Mouse (Mus musculus) forebrain, embryonic 14.5 days (tissue): ENCODE measurements around the gene Nmt1. TPM values are rescaled to one million over a fixed set of nuclear protein-coding genes. Genes with fewer than 3 reads are reported as not detected.

Experiments
- ATAC-seq: fragments of 200-750 bp; cut with Nextera tagmentation; 2 replicates; pipeline ENCODE4 v1.8.0; 2017; ENCODE audit warnings: mild to moderate bottlenecking, moderate library complexity
- DNase-seq: peaks from one replicate; pipeline ENCODE4 v3.0.0-alpha.2; 2015; ENCODE audit warnings: low spot score
- H3K27ac ChIP-seq: fragments of 300-500 bp; sonication (generic); 2 replicates; pipeline ENCODE4 v1.5.1; 2014; ENCODE audit warnings: low read depth, mild to moderate bottlenecking, control low read depth, low read length, moderate library complexity
- H3K27me3 ChIP-seq: fragments of 300-500 bp; sonication (generic); replicated peaks from 2 replicates; pipeline ENCODE4 v1.6.1; 2014; ENCODE audit warnings: low read length, control low read depth, mixed read lengths; ENCODE audit not compliant: control insufficient read depth, insufficient read depth
- H3K36me3 ChIP-seq: fragments of 300-500 bp; sonication (generic); 2 replicates; pipeline ENCODE4 v1.6.1; 2014; ENCODE audit warnings: low read length, control low read depth; ENCODE audit not compliant: control insufficient read depth, insufficient read depth
- H3K4me1 ChIP-seq: fragments of 300-500 bp; sonication (generic); 2 replicates; pipeline ENCODE4 v1.6.1; 2014; ENCODE audit warnings: antibody characterized with exemption, low read length, control low read depth; ENCODE audit not compliant: control insufficient read depth, insufficient read depth
- H3K4me2 ChIP-seq: fragments of 300-500 bp; sonication (generic); 2 replicates; pipeline ENCODE4 v1.6.1; 2014; ENCODE audit warnings: mild to moderate bottlenecking, control low read depth, low read length
- H3K4me3 ChIP-seq: fragments of 300-500 bp; sonication (generic); 2 replicates; pipeline ENCODE4 v1.5.1; 2014; ENCODE audit warnings: low read depth, low read length, control low read depth
- H3K9ac ChIP-seq: fragments of 300-500 bp; sonication (generic); 2 replicates; pipeline ENCODE4 v1.6.1; 2014; ENCODE audit warnings: mild to moderate bottlenecking, low read length, control low read depth, moderate library complexity
- H3K9me3 ChIP-seq: fragments of 300-500 bp; sonication (generic); replicated peaks from 2 replicates; pipeline ENCODE4 v1.6.1; 2016; ENCODE audit warnings: low read length, control low read depth, mixed read lengths; ENCODE audit not compliant: control insufficient read depth
- WGBS: fragments of 180-500 bp; shearing (Covaris S2); extraction: QIAGEN DNeasy Blood & Tissue Kit; methylation state at CpG from one replicate; pipeline ENCODE4 v1.1.7; 2014; 5-methylcytosine and 5-hydroxymethylcytosine counted together
- polyA plus RNA-seq: library from polyadenylated mRNA; unstranded; fragments of >200 nt; fragmentation: Nextera tagmentation; extraction: Ambion mirVana; gene quantifications from 2 replicates; pipeline ENCODE4 v1.2.1, GENCODE M21; 2014

The Nmt1 gene
- polyA plus RNA-seq, 1 experiment from 2014 or later = 43.8 TPM

DNA sequence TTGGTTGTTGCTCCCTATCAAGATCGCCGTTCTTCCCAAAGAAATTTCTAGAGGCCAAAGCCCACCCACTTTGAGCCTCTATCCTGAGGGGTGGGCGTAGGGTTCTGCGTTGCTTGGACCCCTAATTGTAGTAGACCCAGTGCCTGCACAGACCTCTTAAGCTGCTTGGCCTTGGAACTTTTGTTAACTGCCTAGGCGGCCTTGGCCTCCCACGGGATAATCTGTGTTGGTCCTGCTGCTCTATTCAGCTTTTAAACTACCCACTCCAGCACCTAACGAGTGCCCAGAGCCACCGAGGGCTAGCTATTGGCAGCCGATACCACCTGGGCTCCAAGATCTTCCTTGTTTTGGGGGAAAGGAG is 84.5 kb downstream of the Nmt1 start:
- WGBS = 7% methylated on average over 9 of the region's 9 CpGs
- Histone ChIP-seq H3K27ac (no peak overlapping the region), H3K4me2 (peak overlapping the region; percentile 48), H3K27me3 (peaks cover 22% of the 10 kb centered on the region), H3K4me3 (peak overlapping the region; percentile 17), H3K36me3 (no peaks in the 10 kb centered on the region), H3K4me1 (peaks cover 16% of the 10 kb centered on the region), H3K9me3 (no peaks in the 10 kb centered on the region), H3K9ac (peak overlapping the region; percentile 18; the same call in 1 of the 2 replicates)
- DNase-seq (no peak), ATAC-seq (no peak)

DNA sequence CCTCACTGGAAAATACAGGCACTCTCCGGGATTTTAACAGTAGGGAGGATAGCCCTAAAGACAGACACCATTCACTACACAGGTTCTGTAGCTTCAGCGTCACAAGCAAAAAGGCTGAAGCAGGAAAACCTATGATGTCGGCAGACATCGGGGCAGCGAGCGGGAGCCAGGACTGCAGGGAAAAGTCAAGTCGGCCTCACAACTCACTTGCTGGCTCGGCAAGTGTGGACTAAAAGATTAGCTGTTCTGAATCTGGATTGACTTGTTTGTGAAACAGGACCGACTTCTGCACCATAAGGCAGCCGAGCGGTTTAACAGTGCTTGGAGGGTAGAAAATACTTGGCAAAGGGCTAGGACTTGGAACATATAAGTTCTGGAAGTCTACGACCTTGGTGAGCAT is 85.0 kb downstream of the Nmt1 start:
- no peak for ATAC-seq
- no peaks in the 10 kb centered on the region for H3K36me3 ChIP-seq
- 28% methylated on average over 12 of the region's 12 CpGs for WGBS
- peaks cover 22% of the 10 kb centered on the region for H3K27me3 ChIP-seq
- H3K27ac ChIP-seq = no peak overlapping the region
- no peak overlapping the region for H3K4me3 ChIP-seq
- H3K9ac ChIP-seq = no peak overlapping the region
- H3K9me3 ChIP-seq = no peaks in the 10 kb centered on the region
- DNase-seq = no peak
- 0 out of 2 replicates have a peak overlapping the region, but pooled peaks have one; percentile 48 for H3K4me2 ChIP-seq
- H3K4me1 ChIP-seq = peaks cover 19% of the 10 kb centered on the region

DNA sequence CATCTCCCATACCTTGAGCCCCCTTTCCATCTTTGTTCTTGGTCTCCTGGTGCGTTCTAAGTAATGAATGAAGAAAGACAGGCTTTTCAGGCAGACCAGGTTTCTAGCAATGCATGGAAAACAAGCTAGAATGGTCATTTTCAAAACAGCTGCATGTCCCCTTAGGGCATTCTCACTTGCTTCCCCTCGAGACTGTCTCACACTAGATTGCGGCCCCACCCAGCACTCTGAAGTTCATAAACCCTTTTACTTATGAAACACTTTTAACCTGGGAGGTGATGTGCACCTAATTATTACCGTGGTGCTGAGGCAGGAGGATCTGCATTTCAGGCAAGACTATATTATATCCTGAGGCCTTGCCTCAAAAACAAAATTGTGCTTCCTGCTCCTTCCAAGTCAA is 85.8 kb downstream of the Nmt1 start:
- WGBS = 76% methylated on average over 4 of the region's 4 CpGs
- H3K27ac ChIP-seq = no peak overlapping the region

DNA sequence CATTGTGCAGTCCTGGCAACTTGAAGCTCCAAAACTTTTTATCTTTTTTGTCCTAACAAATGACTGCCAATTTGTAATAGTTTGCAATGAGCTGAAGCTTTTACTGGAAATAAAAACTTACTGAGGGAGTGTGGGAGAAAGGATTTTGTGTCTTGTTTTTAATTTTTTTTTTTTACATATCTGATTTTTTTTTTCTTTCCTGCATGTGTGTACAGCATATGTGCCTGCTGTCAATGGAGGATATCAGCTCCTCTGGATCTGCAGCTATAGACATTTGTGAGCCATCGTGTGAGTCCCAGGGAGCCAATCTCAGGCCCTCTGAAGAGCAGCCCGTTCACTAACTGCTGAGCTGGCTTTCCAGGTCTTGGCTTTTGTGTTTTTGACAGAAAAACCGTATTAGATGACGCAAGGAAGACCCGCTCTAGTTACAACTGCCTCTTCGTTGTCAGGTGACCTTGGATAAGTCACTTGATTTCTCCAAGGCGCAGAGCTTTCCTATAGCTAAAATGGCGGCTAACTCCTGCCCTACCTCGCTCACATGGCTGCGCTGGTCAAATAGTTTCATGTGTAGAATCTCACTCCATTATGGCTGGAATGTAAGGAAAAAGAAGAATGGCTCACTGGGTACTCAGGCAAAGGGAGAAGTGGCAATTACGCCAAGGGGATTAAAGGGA is 86.4 kb downstream of the Nmt1 start:
- no peaks in the 10 kb centered on the region for H3K36me3 ChIP-seq
- no peak overlapping the region for H3K27ac ChIP-seq
- no peaks in the 10 kb centered on the region for H3K9me3 ChIP-seq
- no peak for DNase-seq
- WGBS = 80% methylated on average over 11 of the region's 11 CpGs
- H3K4me1 ChIP-seq = peaks cover 29% of the 10 kb centered on the region
- peak overlapping the region; percentile 63 for H3K4me2 ChIP-seq
- H3K27me3 ChIP-seq = peaks cover 22% of the 10 kb centered on the region
- H3K9ac ChIP-seq = peak overlapping the region; percentile 73; the same call in 1 of the 2 replicates
- H3K4me3 ChIP-seq = peak overlapping the region; percentile 54
- ATAC-seq = no peak

More for the DNA sequence above, 85.8 kb downstream of the Nmt1 start:
- peaks cover 26% of the 10 kb centered on the region for H3K4me1 ChIP-seq
- no peaks in the 10 kb centered on the region for H3K36me3 ChIP-seq
- H3K9ac ChIP-seq = no peak overlapping the region
- peaks cover 22% of the 10 kb centered on the region for H3K27me3 ChIP-seq
- no peak overlapping the region for H3K4me2 ChIP-seq
- DNase-seq = no peak
- no peak overlapping the region for H3K4me3 ChIP-seq
- no peaks in the 10 kb centered on the region for H3K9me3 ChIP-seq
- ATAC-seq = no peak

DNA sequence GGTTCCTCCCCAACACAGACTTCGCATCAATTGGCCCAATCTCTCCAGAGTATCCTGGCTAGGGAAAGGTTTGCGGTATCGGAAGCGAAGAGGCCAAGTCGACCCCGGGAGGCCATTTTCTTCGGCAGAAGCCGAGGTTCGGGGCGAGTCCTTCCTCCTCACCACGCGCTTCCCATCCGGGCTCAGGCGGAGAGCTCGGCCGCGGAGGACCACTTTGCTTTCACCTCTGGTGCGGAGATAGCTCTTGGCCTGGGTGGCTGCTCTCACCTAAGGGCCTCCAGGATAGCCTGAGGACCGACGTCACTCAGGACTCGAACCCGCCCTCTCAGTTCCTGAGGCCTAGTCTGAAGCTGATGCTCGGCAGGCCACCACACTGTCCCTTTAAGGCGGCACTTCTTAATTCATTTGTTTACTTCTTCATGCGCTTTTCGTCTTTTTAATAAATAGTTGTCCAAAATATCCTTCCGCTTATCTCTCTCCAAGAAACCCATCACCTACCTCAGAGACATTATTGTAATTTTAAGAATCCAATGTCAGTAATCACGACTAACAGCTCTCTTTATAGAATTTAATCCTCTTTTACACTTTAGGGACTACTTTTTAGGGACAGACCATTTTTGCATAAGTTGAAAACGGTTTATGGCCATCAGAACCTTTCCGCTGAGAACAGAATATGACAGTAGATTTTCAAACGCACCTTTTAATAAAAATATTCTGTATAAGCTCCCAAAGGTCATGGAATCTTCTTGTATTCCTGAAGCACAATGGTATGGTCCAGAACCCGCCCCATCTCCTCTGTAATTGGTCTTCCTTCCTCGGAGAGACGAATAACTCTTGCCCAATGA is 87.4 kb downstream of the Nmt1 start:
- no peaks in the 10 kb centered on the region for H3K9me3 ChIP-seq
- peak overlapping the region; percentile 63 for H3K4me2 ChIP-seq
- H3K27ac ChIP-seq = peak overlapping the region; percentile 88
- H3K27me3 ChIP-seq = peaks cover 22% of the 10 kb centered on the region
- H3K36me3 ChIP-seq = no peaks in the 10 kb centered on the region
- H3K4me1 ChIP-seq = peaks cover 29% of the 10 kb centered on the region
- H3K9ac ChIP-seq = peak overlapping the region; percentile 73
- peak; percentile 94 for DNase-seq
- ATAC-seq = peak; percentile 73
- WGBS = under 1% methylated on average over 34 of the region's 34 CpGs
- H3K4me3 ChIP-seq = peak overlapping the region; percentile 54

DNA sequence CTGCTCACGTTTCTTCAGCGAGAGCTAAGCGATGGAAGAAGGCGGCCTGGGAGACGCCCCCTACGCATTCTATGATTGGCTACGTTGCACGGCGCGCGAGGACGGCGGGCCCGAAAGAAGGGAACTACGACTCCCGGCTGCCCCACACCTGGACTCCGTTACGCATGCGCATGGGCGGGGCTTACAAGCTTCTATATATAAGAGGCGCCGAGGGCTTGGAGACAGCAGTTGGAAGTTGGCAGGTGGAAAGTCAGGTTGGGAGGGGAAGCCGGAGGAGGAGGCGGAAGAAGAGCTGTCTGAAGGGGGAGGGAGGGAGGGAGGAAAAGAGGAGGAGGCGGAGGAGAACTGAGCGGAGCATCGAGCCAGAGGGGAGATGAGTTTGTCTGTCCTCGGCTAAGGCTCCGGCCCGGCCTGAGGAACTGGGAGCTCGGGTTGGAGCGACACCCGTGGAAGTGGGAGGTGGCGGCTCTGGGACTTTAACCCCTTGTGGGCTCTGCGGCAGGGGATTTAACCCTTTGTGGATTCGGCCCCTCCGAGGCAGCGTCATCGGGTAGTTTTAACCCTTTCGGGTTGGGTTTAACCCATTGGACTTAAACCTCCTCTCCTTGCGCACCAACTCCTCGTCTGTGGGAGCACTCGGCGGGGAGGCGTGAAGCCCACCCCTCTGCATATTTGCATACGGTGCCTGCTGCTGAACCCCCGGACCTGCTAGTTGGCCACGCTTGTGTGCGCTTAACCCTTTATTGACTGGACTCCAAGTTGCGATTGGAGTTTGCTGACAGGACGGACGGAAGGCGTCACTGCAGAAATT is 88.2 kb downstream of the Nmt1 start, which contains the start of gene Hexim1:
TSS of gene Hexim1 (plus strand) at position 224 of the 811 bp plus-strand sequence.
- 1% methylated on average over 53 of the region's 53 CpGs for WGBS
- Histone ChIP-seq H3K27me3 (peaks cover 16% of the 10 kb centered on the region), H3K4me1 (peaks cover 29% of the 10 kb centered on the region), H3K4me3 (peak within 1 kb of the TSS; percentile 54), H3K9ac (peak within 1 kb of the TSS; percentile 76), H3K27ac (peak within 1 kb of the TSS; percentile 88), H3K9me3 (no peaks in the 10 kb centered on the region), H3K36me3 (no peaks in the 10 kb centered on the region), H3K4me2 (peak within 1 kb of the TSS; percentile 97)
- peak; percentile 97 for ATAC-seq
- peak; percentile 100 for DNase-seq

DNA sequence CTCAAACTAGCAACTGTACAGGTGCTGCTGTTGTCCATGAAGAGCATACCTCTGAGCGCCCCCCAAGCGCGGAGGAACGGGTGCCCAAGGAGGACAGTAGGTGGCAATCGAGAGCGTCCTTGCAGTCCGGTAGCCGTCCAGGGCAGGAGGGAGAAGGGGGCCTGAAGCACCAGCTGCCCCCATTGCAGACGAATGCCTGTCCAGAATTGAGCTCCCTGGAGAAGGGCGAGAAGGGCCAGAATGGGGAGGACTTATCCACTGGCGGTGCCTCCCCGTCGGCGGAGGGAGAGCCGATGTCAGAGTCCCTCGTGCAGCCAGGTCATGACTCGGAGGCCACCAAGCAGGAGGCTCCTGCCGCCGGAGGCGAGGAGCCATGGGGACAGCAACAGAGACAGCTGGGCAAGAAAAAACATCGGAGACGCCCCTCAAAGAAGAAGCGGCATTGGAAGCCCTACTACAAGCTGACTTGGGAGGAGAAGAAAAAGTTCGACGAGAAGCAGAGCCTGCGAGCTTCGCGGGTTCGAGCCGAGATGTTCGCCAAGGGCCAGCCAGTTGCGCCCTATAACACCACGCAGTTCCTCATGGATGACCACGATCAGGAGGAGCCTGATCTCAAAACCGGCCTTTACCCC is 89.1 kb downstream of the Nmt1 start:
- ATAC-seq (peak; percentile 16; the same call in 1 of the 2 replicates), DNase-seq (peak; percentile 74)
- peaks cover 29% of the 10 kb centered on the region for H3K4me1 ChIP-seq
- 1% methylated on average over 35 of the region's 35 CpGs for WGBS
- H3K4me3 ChIP-seq = peak overlapping the region; percentile 54
- peak overlapping the region; percentile 97 for H3K4me2 ChIP-seq
- no peaks in the 10 kb centered on the region for H3K36me3 ChIP-seq
- peak overlapping the region; percentile 87; the same call in 1 of the 2 replicates for H3K27ac ChIP-seq
- peak overlapping the region; percentile 76 for H3K9ac ChIP-seq
- peaks cover 16% of the 10 kb centered on the region for H3K27me3 ChIP-seq
- no peaks in the 10 kb centered on the region for H3K9me3 ChIP-seq

DNA sequence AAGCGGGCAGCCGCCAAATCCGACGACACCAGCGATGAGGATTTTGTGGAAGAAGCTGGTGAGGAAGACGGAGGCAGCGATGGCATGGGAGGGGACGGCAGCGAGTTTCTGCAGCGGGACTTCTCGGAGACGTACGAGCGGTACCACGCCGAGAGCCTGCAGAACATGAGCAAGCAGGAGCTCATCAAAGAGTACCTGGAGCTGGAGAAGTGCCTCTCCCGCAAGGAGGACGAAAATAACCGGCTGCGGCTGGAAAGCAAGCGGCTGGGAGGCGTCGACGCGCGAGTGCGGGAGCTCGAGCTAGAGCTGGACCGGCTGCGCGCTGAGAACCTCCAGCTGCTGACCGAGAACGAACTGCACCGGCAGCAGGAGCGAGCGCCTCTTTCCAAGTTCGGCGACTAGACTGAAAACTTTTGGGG is 89.6 kb downstream of the Nmt1 start:
- peak overlapping the region; percentile 76 for H3K9ac ChIP-seq
- H3K4me1 ChIP-seq = peaks cover 24% of the 10 kb centered on the region
- DNase-seq (peak; percentile 63), ATAC-seq (no peak)
- no peak overlapping the region for H3K27ac ChIP-seq
- H3K36me3 ChIP-seq = no peaks in the 10 kb centered on the region
- H3K4me2 ChIP-seq = peak overlapping the region; percentile 97
- peak overlapping the region; percentile 54 for H3K4me3 ChIP-seq
- H3K27me3 ChIP-seq = peaks cover 11% of the 10 kb centered on the region
- H3K9me3 ChIP-seq = no peaks in the 10 kb centered on the region
- under 1% methylated on average over 38 of the region's 38 CpGs for WGBS
